Mouse (Mus musculus): Measurements from ENCODE around the gene Fam131a. TPM values are rescaled to one million over a fixed set of nuclear protein-coding genes. Genes with fewer than 3 reads are reported as not detected.
A peak's percentile ranks its signal among the peaks of the same experiment; 100 is the strongest.

The Fam131a gene
- polyA plus RNA-seq, 1 experiment, result 123 TPM

GRCm38 (mm10) chr16:20706407-20707055, 13.5 kb downstream of the Fam131a start:
- H3K4me1 ChIP-seq (ENCODE audit: control insufficient read depth, insufficient read depth, low read length), result peaks cover 26% of the 10 kb centered on the region
- peak; percentile 41 to 51 for DNase-seq
- H3K27ac ChIP-seq (ENCODE audit: insufficient read depth, low read length), result no peak overlapping the region
- H3K4me3 ChIP-seq (replicated peaks; ENCODE audit: insufficient read depth, low read depth, low read length), result no peak overlapping the region
- no peaks in the 10 kb centered on the region for H3K27me3 ChIP-seq (ENCODE audit: control insufficient read depth, insufficient read depth, low read length)
- WGBS, result 56% methylated on average over 2 of the region's 2 CpGs
- TF ChIP-seq CTCF (IDR thresholded peaks at IDR 0.05; ENCODE audit: borderline replicate concordance, insufficient read depth, low read depth, low read length) (no peak), POLR2A (IDR thresholded peaks at IDR 0.05; ENCODE audit: borderline replicate concordance, insufficient read depth, low read length) (no peak)

DNA sequence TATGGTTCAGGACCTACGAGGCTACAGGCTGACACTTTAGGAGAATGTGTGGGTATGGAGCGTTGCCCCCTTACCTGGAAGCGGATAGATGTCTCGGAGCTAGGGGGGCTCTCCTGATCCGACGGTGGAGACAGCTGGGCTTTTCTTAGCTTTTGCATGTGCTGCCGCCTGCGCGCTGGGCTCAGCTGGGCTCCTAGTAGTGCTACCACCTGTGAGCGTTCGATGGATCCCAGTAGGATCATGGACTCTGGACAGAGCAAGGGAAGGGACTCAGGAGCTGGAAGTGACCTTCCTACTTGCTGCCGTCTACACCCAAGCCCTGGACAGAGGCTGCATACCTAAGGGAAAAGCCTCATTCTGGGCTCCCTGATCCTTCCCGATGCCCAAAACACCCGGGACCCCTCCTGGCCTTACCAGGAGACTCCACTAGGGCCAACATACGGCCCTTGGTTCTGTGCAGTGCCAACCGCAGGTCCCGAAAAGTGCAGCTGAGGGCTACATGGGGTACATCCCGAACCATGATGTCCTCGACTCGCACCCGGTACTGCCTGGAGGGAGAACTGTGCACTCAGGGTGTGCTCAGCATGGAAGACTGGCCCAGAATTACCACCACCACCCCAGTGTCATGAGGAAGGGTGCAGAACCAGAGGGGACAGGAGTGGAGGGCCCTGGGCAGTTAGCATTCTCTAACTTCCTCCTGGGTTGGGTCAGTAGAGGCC, 15.3 kb downstream of the Fam131a start:
- 92% methylated on average over 21 of the region's 21 CpGs for WGBS

DNA sequence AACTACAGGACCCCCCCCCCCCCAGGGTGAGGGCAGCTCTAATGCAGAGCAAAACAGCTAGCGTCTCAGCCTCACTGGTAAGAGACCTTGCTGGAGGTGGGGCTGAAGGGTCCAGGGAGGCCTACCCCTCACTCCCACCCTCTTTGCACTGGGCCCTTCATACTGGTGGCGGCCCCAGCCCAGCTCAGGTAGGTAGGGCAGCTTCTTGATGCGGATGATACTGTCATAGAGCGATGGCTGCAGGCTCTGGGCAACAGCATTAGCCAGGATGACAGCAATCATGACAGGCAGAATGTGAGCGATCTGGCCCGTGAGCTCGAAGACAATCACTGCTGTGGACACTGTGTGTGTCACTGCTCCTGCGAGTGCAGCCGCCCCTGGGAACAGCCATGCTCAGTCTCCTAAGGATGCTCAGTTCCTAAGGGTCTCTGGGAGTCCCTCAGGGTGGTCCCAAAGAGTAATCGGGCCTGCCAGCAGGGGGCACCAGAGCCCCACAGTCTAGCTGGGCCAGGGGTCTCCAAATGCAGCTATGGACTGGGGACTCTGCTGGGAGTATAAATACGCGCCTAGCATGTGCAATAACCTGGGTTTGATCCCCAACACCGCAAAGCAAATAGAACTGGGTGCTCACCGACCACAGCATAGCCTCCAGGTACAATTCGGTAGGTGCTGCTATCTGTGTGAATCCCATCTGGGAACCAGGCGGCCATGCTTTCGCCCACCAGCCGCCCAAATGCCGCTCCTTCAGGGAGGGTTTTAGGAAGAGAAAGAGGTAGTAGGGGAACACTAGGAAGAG, 16.1 kb downstream of the Fam131a start:
- peaks cover 22% of the 10 kb centered on the region for H3K4me1 ChIP-seq (ENCODE audit: control insufficient read depth, insufficient read depth, low read length)
- H3K4me3 ChIP-seq (replicated peaks; ENCODE audit: insufficient read depth, low read depth, low read length), result no peak overlapping the region
- TF ChIP-seq CTCF (IDR thresholded peaks at IDR 0.05; ENCODE audit: borderline replicate concordance, insufficient read depth, low read depth, low read length) (peak; percentile 48; the same call in 1 of the 2 replicates), POLR2A (IDR thresholded peaks at IDR 0.05; ENCODE audit: borderline replicate concordance, insufficient read depth, low read length) (no peak)
- 77% methylated on average over 19 of the region's 19 CpGs for WGBS
- DNase-seq, result peak in 1 of 2 experiments; percentile 46
- no peak overlapping the region for H3K27ac ChIP-seq (ENCODE audit: insufficient read depth, low read length)
- no peaks in the 10 kb centered on the region for H3K27me3 ChIP-seq (ENCODE audit: control insufficient read depth, insufficient read depth, low read length)

More for the DNA sequence above, 15.3 kb downstream of the Fam131a start:
- TF ChIP-seq POLR2A (IDR thresholded peaks at IDR 0.05; ENCODE audit: borderline replicate concordance, insufficient read depth, low read length), result no peak
- no peak for TF ChIP-seq CTCF (IDR thresholded peaks at IDR 0.05; ENCODE audit: borderline replicate concordance, insufficient read depth, low read depth, low read length)
- Histone ChIP-seq H3K27ac (ENCODE audit: insufficient read depth, low read length) (no peak overlapping the region), H3K27me3 (ENCODE audit: control insufficient read depth, insufficient read depth, low read length) (no peaks in the 10 kb centered on the region), H3K4me3 (replicated peaks; ENCODE audit: insufficient read depth, low read depth, low read length) (no peak overlapping the region), H3K4me1 (ENCODE audit: control insufficient read depth, insufficient read depth, low read length) (peaks cover 20% of the 10 kb centered on the region)
- no peak for DNase-seq

- Histone ChIP-seq H3K4me1 (ENCODE audit: control insufficient read depth, insufficient read depth, low read length) (peaks cover 27% of the 10 kb centered on the region), H3K27ac (ENCODE audit: insufficient read depth, low read length) (no peak overlapping the region), H3K27me3 (ENCODE audit: control insufficient read depth, insufficient read depth, low read length) (no peaks in the 10 kb centered on the region), H3K4me3 (replicated peaks; ENCODE audit: insufficient read depth, low read depth, low read length) (no peak overlapping the region)
- no peak for DNase-seq
- 94% methylated on average over 11 of the region's 11 CpGs for WGBS
- TF ChIP-seq POLR2A (IDR thresholded peaks at IDR 0.05; ENCODE audit: borderline replicate concordance, insufficient read depth, low read length) (no peak), CTCF (IDR thresholded peaks at IDR 0.05; ENCODE audit: borderline replicate concordance, insufficient read depth, low read depth, low read length) (no peak)
These were observed 17.3 kb downstream of the Fam131a start for GRCm38 (mm10) chr16:20710370-20710769.

DNA sequence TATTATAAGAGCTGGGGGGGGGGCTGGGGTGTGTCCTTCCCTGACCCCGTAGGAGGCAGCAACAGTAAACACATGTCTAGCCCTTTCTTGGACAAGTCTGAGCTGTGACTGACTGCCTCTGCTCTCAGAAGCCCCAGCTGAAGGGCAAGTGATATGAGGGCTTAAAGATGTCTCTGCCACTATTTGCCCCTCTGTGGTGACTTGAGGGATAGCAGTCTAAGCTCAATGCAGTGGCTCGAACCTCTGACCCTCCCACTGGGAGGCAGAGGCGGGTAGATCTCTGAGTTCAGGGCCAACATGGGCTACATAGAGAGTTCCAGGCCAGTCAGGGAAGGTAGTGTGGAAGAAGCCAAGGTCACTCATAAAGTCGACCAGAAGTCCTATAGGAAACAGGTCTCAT, 17.8 kb downstream of the Fam131a start:
- H3K4me1 ChIP-seq (ENCODE audit: control insufficient read depth, insufficient read depth, low read length), result peaks cover 23% of the 10 kb centered on the region
- no peak overlapping the region for H3K4me3 ChIP-seq (replicated peaks; ENCODE audit: insufficient read depth, low read depth, low read length)
- H3K27ac ChIP-seq (ENCODE audit: insufficient read depth, low read length), result no peak overlapping the region
- DNase-seq, result no peak
- peak; percentile 38; the same call in 1 of the 2 replicates for TF ChIP-seq CTCF (IDR thresholded peaks at IDR 0.05; ENCODE audit: borderline replicate concordance, insufficient read depth, low read depth, low read length)
- TF ChIP-seq POLR2A (IDR thresholded peaks at IDR 0.05; ENCODE audit: borderline replicate concordance, insufficient read depth, low read length), result no peak
- WGBS, result 64% methylated on average over 4 of the region's 4 CpGs
- H3K27me3 ChIP-seq (ENCODE audit: control insufficient read depth, insufficient read depth, low read length), result no peaks in the 10 kb centered on the region

DNA sequence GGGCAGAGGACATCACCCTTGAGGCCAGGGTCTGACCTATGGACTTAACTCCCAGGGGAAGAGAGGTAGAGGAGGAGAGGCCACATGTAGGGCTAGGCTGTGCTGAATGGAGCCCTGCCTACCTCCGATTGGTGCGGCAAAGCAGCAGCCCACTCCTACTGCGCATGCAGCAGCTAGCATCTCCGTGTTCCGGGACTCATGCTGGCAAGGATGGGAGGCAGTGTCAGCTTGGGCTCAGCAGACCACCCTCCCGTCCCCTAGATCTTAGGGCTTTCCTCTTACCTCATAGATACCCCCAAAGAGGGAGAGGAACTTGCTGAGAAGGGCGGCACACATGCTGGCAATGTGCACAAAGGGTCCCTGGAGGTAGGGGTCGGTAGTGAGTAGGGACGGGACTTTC, 19.1 kb downstream of the Fam131a start:
- no peak for DNase-seq
- 70% methylated on average over 9 of the region's 9 CpGs for WGBS
- no peak overlapping the region for H3K27ac ChIP-seq (ENCODE audit: insufficient read depth, low read length)

DNA sequence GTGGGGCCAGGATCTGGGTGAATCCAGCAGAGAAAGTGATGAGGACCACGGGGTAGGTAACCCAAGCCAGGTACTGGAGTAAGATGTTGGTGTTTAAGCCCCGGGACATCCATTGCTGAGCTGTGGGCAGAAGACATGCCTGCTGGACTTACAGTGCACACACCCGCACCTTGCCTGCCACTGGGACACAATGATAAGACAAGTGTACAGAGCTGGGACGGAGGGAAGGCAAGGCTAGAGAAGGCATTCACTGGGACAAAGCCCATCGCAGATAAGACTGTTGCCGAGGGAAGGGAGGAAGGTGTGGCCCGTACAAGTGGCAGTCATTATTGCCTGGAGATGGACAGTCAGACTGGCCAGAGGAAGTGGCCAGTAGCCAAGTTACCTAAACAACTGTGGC, 19.8 kb downstream of the Fam131a start:
- DNase-seq, result peak in 1 of 2 experiments; percentile 22
- no peak for TF ChIP-seq POLR2A (IDR thresholded peaks at IDR 0.05; ENCODE audit: borderline replicate concordance, insufficient read depth, low read length)
- TF ChIP-seq CTCF (IDR thresholded peaks at IDR 0.05; ENCODE audit: borderline replicate concordance, insufficient read depth, low read depth, low read length), result no peak
- no peaks in the 10 kb centered on the region for H3K27me3 ChIP-seq (ENCODE audit: control insufficient read depth, insufficient read depth, low read length)
- no peak overlapping the region for H3K4me3 ChIP-seq (replicated peaks; ENCODE audit: insufficient read depth, low read depth, low read length)
- WGBS, result 81% methylated on average over 7 of the region's 7 CpGs
- H3K27ac ChIP-seq (ENCODE audit: insufficient read depth, low read length), result no peak overlapping the region
- peaks cover 17% of the 10 kb centered on the region for H3K4me1 ChIP-seq (ENCODE audit: control insufficient read depth, insufficient read depth, low read length)

More for the DNA sequence above, 19.1 kb downstream of the Fam131a start:
- TF ChIP-seq CTCF (IDR thresholded peaks at IDR 0.05; ENCODE audit: borderline replicate concordance, insufficient read depth, low read depth, low read length) (no peak), POLR2A (IDR thresholded peaks at IDR 0.05; ENCODE audit: borderline replicate concordance, insufficient read depth, low read length) (no peak)
- H3K27me3 ChIP-seq (ENCODE audit: control insufficient read depth, insufficient read depth, low read length), result no peaks in the 10 kb centered on the region
- no peak overlapping the region for H3K4me3 ChIP-seq (replicated peaks; ENCODE audit: insufficient read depth, low read depth, low read length)
- H3K4me1 ChIP-seq (ENCODE audit: control insufficient read depth, insufficient read depth, low read length), result peaks cover 21% of the 10 kb centered on the region

All from cerebellum, adult 2 months (tissue).